Mouse (Mus musculus) brain, embryonic 14.5 days (tissue): ENCODE data around the gene Pdk2. TPM values are rescaled to one million over a fixed set of nuclear protein-coding genes. Genes with fewer than 3 reads are reported as not detected.

Source experiments
- DNase-seq: peaks from one replicate; pipeline ENCODE4 v3.0.0-alpha.2; 2011; ENCODE audit warnings: low read depth
- CTCF ChIP-seq: fragments of 200-500 bp; IDR thresholded peaks from 2 replicates; pipeline ENCODE4 v1.5.1; 2012; ENCODE audit warnings: inconsistent platforms, mild to moderate bottlenecking, moderate library complexity, borderline replicate concordance; ENCODE audit not compliant: insufficient read depth, insufficient read length; ENCODE audit errors: extremely low read depth
- POLR2A ChIP-seq: fragments of 200-500 bp; IDR thresholded peaks from 2 replicates; pipeline ENCODE4 v1.6.1; 2012; ENCODE audit warnings: mild to moderate bottlenecking, inconsistent platforms, borderline replicate concordance; ENCODE audit not compliant: poor library complexity, insufficient read depth, insufficient read length, severe bottlenecking; ENCODE audit errors: extremely low read depth
- polyA plus RNA-seq: library from polyadenylated mRNA; depleted of rRNA; stranded (reverse); fragments of >200 nt; gene quantifications from 2 replicates; pipeline ENCODE4 v1.2.3, GENCODE M21; 2012

Gene Pdk2
- polyA plus RNA-seq, 1 experiment = 26.1 TPM

DNA sequence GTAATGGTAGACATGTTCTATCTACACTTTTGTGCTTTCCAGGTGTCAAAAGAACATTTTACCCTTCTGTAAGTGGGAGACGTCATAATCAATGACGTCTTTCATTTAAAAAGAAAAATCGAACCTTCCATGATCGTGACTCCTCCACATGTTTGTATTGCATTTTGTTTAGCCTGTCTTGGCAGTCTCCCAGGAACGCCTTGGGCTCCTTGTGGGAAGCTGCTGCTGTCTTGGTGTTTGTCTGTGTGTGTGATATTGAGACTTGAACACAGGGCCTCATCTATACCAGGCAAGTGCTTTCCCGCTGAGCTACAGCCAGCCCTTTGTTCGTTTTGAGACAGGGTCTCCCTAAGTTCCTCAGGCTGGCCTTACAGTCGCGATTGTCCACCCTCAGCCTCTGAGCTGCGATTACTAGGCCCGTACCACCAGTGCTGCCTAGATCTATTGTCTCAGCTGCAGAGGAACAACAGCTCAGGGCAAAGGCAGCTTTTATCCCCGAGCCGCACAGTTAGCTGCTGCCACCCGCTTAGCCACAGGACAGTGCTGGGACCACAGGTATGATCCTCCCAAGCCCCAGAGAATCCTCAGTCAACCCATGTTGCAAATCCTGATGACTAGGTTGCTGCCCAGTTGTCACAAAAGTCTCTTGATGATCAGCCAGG is 2.9 kb downstream of the Pdk2 start:
- no peak for DNase-seq
- TF ChIP-seq POLR2A (no peak), CTCF (no peak)

DNA sequence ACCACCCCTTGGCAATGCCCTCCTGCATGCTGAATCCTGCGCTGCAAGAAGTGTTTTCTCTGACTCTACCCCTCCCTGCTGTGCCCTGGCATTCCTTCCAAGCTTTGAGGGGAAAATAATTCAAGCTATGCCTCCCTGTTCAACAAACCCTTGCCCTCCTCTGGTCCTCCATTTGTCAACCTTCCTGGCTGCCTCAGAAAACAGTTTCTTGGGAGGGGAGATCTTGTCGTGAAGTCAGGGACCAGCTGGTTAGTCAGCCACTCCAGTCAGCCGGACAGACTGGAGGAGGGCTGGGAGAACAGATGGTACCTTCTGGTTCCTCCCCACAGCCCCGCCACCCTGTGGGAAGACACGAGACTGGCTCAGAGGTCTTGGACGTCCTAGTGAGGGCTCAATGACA is 3.8 kb downstream of the Pdk2 start:
- peak; percentile 43 for DNase-seq

DNA sequence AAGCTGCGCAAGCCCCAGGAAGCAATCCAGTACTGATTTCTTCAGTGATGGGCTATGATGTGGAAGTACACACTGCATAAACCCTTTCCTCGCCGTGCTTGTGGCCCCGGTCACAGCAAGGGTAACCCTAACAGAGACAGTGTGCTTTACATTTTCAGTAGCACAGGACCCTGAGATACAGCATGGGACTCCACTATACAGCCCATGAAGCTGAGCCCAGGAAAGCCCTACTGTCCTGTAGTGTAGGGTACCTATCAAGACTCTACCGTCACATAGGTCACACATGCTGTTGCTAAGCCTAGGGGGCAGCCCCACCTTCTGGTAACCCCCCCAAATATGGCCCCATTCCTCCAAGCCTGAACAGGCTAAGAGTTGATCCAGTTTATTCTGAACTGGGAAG is 4.6 kb downstream of the Pdk2 start:
- DNase-seq = no peak
- TF ChIP-seq POLR2A (no peak), CTCF (no peak)

More for the DNA sequence above, 3.8 kb downstream of the Pdk2 start:
- TF ChIP-seq POLR2A (no peak), CTCF (no peak)

DNA sequence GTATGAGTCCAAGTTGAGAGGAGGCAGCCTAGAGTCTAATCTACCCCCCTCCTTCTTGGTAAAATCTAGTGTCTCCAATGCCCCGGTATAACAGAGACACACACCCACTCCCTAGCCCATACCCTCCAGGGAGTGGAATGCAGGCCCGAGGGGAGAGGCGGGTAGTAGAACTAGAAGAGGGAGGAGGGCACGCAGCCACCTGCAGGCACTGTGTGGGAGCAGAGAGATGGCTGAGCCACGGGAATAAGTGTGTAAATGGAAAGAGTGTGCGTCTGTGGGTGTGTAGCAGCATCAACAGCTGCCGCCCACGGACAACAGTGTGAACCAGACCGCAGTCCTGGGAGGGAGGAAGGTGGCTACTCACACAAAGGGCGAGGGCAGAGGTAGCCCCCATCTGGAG is 6.3 kb downstream of the Pdk2 start:
- no peak for TF ChIP-seq POLR2A
- no peak for TF ChIP-seq CTCF
- DNase-seq = no peak

DNA sequence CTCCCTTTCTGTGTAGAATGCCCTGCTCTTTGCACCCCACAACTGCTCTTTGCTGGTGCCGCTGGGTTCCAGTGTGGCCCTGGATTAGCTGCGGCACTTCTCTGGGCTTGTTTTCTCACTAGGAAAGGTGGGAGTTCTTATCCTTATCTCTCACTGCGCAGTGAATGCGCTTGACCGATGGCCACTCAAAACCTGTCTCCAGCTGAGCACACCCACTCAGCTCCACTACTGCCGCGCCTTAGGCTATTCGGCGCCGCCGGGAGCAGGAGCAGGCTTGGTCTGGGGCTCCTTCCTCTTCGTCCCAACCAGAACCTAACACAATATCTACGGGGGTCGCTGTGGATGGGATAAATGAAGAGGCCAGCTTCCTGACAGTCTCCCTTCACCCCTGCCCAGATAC is 7.5 kb downstream of the Pdk2 start:
- TF ChIP-seq POLR2A (no peak), CTCF (no peak)
- no peak for DNase-seq

DNA sequence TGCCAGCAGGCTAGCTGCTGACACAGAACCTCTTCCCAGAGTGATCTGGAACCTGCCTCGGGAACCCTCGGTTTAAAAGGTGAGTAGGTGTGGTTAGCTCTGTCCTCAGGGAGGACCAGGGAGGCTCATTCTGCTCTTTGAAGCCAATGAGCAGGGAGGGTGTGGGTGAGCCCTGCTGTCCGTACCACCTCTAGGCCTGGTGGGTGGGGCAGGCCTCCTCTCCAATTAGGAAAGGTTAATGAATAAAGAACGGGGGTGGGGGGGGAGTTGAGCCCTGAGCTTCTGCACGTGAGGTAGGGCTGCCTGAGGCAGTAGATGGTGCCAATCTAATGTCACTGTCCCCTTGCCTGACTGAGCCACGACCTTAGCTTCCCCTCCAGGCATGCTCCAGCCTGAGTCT is 8.2 kb downstream of the Pdk2 start:
- DNase-seq = no peak
- TF ChIP-seq POLR2A = no peak
- no peak for TF ChIP-seq CTCF

DNA sequence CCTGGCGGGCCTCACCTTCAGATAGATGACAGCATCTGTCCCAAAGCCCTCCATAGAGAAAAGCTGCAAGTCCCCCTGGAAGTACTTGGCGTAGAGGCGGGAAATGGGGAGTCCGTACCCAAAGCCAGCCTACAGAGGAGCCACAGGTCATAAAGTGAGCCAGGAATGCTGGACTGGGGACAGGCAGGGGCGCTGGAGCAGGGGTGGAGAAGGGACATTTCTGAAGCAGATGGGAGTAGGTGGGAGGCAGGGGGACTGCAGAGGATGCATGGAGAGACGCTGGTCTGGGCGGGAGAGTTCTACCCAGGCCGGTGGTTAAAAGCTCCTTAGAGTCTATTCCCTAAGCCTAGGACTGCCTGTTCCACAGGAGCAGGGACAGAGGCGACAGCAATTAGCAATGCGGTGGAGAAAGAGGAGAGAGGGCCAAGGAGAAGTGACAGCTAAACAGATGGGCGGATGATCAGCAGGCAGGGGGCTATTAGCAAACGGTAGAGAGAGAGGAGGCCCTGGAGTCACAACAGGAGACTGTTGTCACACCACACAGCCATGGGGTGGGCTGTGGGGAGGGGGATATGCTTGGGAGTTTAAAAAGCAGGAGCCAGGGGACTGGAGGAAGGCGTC is 13.2 kb downstream of the Pdk2 start:
- TF ChIP-seq CTCF = no peak
- no peak for TF ChIP-seq POLR2A
- peak; percentile 57 for DNase-seq

DNA sequence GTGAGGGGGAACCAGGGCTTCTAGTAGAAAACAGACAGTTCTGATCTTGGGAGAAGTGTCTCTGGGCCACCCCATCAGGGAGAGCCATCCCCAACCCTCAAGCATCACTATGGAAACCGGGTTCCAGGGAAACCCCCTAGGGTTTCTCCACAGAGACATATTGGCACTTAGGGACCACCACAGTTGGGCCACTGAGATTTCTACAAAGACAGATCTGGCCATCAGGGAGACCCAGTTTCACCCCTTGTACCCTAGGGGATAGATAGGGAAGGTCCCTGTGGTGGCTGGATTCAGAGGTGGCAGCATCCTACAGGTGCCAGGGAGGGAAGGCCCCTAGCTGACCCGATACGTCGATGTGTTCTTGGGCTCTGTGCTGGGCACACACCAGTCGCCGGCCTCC is 14.3 kb downstream of the Pdk2 start:
- DNase-seq = no peak
- TF ChIP-seq POLR2A (no peak), CTCF (no peak)

DNA sequence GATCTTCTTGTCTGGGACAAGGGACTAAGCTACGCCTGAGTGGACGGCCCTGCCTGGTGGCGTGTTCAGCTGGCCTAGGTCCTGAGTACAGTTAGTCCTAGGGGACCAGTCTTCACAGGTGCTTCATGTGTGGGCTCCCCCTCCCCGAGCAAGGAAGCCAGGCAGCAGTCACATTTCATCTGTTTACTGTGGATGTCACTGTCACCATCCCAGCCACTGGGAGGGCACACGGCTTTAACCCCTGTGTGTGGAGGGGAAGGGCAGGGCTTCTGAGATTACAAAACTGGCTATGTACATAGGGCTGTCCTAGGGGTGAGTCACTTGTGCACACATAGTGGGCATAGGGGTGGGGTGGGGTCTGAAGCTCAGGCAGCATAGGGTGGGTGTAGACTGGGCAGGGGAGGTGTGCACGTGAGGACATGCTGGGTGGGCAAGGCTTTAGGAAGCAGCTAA is 15.0 kb downstream of the Pdk2 start:
- no peak for DNase-seq
- no peak for TF ChIP-seq POLR2A
- no peak for TF ChIP-seq CTCF

DNA sequence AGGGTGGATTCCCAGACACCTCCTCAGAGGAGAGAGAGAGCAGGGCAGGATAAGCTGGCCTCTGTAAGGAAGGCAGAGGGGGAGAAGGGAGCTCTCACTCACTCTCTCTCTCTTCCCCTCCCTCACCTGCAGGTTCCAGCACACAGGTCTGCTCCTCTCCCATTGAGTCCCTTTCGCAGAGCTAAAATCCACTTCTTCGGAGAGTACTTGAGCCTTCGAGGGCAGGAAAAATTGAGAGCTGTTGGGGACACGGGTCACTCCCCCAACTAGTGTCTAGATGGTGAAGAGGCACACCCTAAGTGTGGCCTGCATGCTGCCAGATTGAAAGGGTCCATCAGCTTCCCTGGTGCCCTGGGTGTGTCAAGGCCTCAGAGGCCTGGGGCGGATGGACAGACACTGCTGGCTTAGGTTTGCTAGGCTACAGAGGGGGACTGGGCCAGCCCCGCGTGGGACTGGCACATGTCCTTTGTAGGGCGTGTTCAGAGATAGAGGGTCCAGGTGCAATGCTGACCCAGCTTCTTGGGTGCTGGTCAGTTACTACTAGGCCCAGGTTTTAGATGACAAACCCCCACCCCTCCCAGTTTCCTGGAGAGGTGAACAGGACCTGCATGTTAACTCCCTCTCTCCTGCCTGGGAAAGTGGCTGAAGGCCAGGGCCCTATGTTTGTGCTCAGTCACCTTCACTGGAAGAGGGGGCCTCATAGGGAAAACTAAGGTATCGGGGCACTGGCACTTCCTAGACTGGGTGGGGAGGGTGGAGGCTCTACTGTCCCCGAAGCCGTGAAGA is 15.7 kb downstream of the Pdk2 start:
- DNase-seq = no peak
- TF ChIP-seq POLR2A (no peak), CTCF (no peak)

DNA sequence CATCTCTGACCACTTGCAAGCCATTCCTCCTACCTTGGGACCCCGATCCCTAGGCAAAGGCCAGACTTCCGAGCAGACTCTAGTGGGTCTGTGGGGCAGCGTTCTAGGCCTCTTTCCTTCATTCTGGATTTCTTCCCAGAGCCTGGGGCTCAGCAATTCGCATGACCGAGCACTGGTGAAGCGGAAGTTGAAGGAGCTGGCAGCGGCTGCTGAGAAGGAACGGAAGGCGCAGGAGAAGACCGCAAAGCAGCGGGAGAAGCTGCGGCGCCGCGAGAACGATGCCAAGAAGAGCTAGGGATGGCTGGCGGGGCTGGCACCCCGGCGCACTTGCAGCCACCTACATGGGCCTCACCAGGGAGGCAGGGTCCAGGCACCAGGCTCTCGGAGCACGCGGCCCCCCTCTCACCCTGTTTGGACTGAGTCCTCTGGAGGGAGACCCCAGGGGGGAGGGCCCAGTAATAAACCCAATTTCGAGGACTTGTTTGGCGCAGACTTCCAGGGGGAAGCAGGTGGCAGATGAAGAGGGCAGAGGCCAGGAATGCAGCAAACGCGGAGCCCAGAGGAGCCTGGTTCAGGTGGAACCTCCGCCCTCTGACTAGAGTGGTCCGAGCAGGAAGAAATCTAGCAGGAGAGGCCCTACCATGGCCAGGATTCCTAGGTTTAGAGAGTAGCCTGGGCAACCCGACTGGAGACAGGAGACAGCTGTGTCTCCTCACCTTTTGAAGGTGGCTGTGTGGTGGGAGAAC is 16.5 kb downstream of the Pdk2 start:
- DNase-seq = peak; percentile 85
- no peak for TF ChIP-seq CTCF
- no peak for TF ChIP-seq POLR2A

DNA sequence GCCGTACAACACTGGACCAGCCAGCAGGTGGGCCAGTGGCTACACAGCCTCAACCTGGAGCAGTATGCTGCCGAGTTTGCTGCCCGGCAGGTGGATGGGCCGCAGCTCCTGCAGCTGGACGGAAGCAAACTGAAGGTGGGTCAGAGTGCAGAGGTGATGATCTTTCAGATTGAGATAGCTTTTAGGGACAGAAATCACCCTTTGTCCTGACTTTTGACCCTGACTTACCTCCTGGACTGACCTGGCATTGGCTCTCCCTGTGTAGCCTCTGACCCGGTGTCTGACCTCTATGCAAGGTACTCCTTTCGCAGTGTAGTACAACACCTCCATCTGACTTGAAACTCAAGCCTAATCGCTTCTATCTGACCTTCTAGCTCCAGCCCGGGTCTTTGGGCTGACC is 17.7 kb downstream of the Pdk2 start:
- no peak for DNase-seq
- no peak for TF ChIP-seq POLR2A
- no peak for TF ChIP-seq CTCF

DNA sequence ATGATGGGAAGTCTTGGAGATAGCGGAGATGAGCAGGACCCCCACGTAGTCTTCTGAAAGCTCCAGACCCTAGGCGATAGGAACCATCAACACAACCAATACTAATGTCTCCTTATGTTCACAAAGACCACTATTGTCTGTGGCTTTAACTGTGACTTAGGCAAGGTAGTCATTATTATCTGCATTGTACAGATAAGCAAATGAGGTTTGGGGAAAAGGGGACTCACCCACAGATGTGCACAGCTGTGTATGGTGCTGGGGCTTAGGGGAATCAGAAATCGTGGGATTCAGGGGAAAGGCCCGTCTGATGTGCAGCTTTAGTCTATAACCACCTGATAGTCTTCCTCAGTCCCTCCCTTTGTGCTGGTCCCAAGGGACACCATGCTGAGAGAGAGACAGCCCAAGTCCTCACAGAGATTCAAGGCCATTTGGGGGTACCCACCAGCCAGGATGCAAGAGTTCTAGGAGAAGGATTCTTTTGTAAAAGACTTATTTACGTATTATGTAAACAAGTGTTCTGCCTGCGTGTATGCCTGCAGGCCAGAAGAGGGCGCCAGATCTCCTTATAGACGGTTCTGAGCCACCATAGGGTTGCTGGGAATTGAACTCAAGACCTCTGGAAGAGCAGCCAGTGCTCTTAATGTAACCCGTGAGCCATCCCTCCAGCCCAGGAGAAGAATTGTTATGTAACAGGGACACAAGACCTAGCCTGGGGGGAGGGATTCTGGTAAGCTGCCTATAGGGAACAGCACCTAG is 18.7 kb downstream of the Pdk2 start:
- no peak for DNase-seq

DNA sequence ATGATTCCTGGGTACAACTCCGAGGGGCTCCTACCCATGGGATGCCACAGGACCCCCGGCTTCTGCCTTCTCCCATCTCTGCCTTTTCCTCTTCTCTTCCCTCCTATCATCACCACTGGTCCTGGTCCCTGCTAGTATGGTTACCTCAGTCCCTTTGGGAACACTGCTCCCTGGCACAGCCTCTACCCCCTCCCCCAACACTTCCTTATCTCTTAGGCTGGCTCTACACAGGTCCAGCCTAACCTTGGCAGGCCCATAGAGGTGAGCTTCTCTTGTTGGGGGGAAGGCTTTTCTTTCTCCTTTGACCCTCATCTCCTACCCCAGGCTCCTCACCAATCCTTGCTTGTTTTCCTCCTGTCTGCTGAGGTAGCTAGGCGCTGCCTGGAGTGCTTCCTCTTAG is 25.7 kb downstream of the Pdk2 start:
- DNase-seq = no peak
- TF ChIP-seq CTCF = no peak
- TF ChIP-seq POLR2A = no peak

More for the DNA sequence above, 18.7 kb downstream of the Pdk2 start:
- TF ChIP-seq CTCF (peak; percentile 48; the same call in 1 of the 2 replicates), POLR2A (no peak)
